Mouse (Mus musculus) testis, adult 2 months (tissue): Measurements from ENCODE around the gene Ksr2.

Experiments
- CTCF ChIP-seq: fragments of 200-500 bp; IDR thresholded peaks from 2 replicates; pipeline ENCODE4 v1.5.1; 2012; ENCODE audit warnings: low read depth, mild to moderate bottlenecking, inconsistent platforms, low read length, moderate library complexity; ENCODE audit not compliant: control insufficient read depth, insufficient read depth, insufficient replicate concordance
- POLR2A ChIP-seq: fragments of 200-500 bp; IDR thresholded peaks from 2 replicates; pipeline ENCODE4 v1.6.1; 2012; ENCODE audit warnings: low read depth, mild to moderate bottlenecking, inconsistent platforms, low read length, moderate library complexity; ENCODE audit not compliant: control insufficient read depth

GRCm38 (mm10) chr5:117780681-117781080 is 366.9 kb downstream of the Ksr2 start, which contains the start of gene Nos1:
- TF ChIP-seq CTCF, result no peak
- no peak for TF ChIP-seq POLR2A
